Mouse (Mus musculus) limb, embryonic 14.5 days (tissue): ENCODE measurements around the gene Srebf2. TPM values are rescaled to one million over a fixed set of nuclear protein-coding genes. Genes with fewer than 3 reads are reported as not detected.

Source experiments
- ATAC-seq: fragments of 200-750 bp; cut with Nextera tagmentation; 2 replicates; pipeline ENCODE4 v1.8.0; 2017; ENCODE audit warnings: low read depth, moderate number of reproducible peaks, moderate TSS enrichment; ENCODE audit not compliant: low FRiP score
- DNase-seq: peaks from one replicate; pipeline ENCODE4 v3.0.0-alpha.2; 2015; ENCODE audit warnings: low spot score
- H3K27ac ChIP-seq: fragments of 300-500 bp; sonication (generic); replicated peaks from 2 replicates; pipeline ENCODE4 v1.5.1; 2014; ENCODE audit warnings: low read depth, mild to moderate bottlenecking, low read length, moderate library complexity, mixed read lengths
- H3K27me3 ChIP-seq: fragments of 300-500 bp; sonication (generic); 2 replicates; pipeline ENCODE4 v1.6.1; 2014; ENCODE audit warnings: low read length, mixed read lengths; ENCODE audit not compliant: control insufficient read depth, insufficient read depth
- H3K36me3 ChIP-seq: fragments of 300-500 bp; sonication (generic); 2 replicates; pipeline ENCODE4 v1.6.1; 2014; ENCODE audit warnings: mild to moderate bottlenecking, low read length, moderate library complexity, mixed read lengths; ENCODE audit not compliant: control insufficient read depth, insufficient read depth
- H3K4me1 ChIP-seq: fragments of 300-500 bp; sonication (generic); 2 replicates; pipeline ENCODE4 v1.6.1; 2014; ENCODE audit warnings: antibody characterized with exemption, low read length, mixed read lengths; ENCODE audit not compliant: control insufficient read depth, insufficient read depth
- H3K4me2 ChIP-seq: fragments of 300-500 bp; sonication (generic); replicated peaks from 2 replicates; pipeline ENCODE4 v1.6.1; 2014; ENCODE audit warnings: low read depth, mild to moderate bottlenecking, low read length, moderate library complexity; ENCODE audit not compliant: severe bottlenecking
- H3K4me3 ChIP-seq: fragments of 300-500 bp; sonication (generic); replicated peaks from 2 replicates; pipeline ENCODE4 v1.5.1; 2014; ENCODE audit warnings: low read length
- H3K9ac ChIP-seq: fragments of 300-500 bp; sonication (generic); 2 replicates; pipeline ENCODE4 v1.6.1; 2014; ENCODE audit warnings: mild to moderate bottlenecking, low read depth, low read length, moderate library complexity; ENCODE audit not compliant: severe bottlenecking
- H3K9me3 ChIP-seq: fragments of 300-500 bp; sonication (generic); 2 replicates; pipeline ENCODE4 v1.6.1; 2016; ENCODE audit warnings: low read length; ENCODE audit not compliant: control insufficient read depth
- POLR2A ChIP-seq: fragments of 200-500 bp; IDR thresholded peaks from 2 replicates; pipeline ENCODE4 v1.8.0; 2012; ENCODE audit warnings: inconsistent platforms, mild to moderate bottlenecking, moderate library complexity, borderline replicate concordance; ENCODE audit not compliant: insufficient read depth, insufficient read length; ENCODE audit errors: extremely low read depth
- WGBS: fragments of 180-500 bp; shearing (Covaris S2); extraction: QIAGEN DNeasy Blood & Tissue Kit; methylation state at CpG from one replicate; pipeline ENCODE4 v1.1.7; 2014; 5-methylcytosine and 5-hydroxymethylcytosine counted together
- polyA plus RNA-seq, 2 experiments: library from polyadenylated mRNA; depleted of rRNA in 1 of 2; stranded (reverse) in 1 of 2; unstranded in 1 of 2; fragments of >200 nt; fragmentation: Nextera tagmentation in 1 of 2; extraction: Ambion mirVana in 1 of 2; gene quantifications; 2 replicates each; pipeline versions ENCODE4 v1.2.1 to v1.2.3; 2012 to 2014

Srebf2 gene
- polyA plus RNA-seq, 2 experiments = 122 to 131 TPM

DNA sequence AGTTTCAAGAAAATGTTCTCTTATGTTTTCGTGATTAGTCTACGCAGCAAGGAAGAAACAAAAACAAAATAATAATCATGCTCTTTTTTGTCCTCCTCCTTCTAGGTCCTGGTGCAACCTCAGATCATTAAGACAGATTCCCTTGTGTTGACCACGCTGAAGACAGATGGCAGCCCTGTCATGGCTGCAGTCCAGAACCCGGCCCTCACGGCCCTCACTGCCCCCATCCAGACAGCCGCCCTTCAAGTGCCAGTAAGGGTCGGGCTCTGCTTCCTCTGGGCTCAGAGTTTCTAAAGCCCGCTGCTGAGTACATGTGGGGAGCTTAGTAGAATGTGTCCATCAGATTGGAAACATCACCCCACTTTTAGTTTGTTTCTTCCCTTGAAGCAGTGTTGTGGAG, 25.7 kb downstream of the Srebf2 start:
- no peaks in the 10 kb centered on the region for H3K9me3 ChIP-seq
- H3K4me2 ChIP-seq = no peak overlapping the region
- 85% methylated on average over 8 of the region's 8 CpGs for WGBS
- no peak overlapping the region for H3K9ac ChIP-seq
- no peaks in the 10 kb centered on the region for H3K27me3 ChIP-seq
- H3K27ac ChIP-seq = no peak overlapping the region
- H3K4me1 ChIP-seq = no peaks in the 10 kb centered on the region
- ATAC-seq (no peak), DNase-seq (no peak)
- no peak for TF ChIP-seq POLR2A
- H3K36me3 ChIP-seq = peaks cover 76% of the 10 kb centered on the region
- no peak overlapping the region for H3K4me3 ChIP-seq

DNA sequence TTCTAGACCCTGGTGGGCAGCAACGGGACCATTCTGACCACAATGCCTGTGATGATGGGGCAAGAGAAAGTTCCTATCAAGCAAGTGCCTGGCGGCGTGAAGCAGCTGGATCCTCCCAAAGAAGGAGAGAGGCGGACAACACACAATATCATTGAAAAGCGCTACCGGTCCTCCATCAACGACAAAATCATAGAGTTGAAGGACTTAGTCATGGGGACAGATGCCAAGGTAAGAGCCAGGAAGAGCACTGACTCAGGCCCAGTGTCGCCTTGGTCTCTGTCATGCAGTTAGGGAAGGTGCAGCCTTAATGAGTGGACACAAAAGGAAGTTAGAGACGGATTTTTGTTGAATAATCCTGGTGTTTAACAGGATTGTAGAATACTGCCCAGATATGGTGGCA, 28.1 kb downstream of the Srebf2 start:
- no peaks in the 10 kb centered on the region for H3K27me3 ChIP-seq
- no peaks in the 10 kb centered on the region for H3K4me1 ChIP-seq
- ATAC-seq (no peak), DNase-seq (no peak)
- TF ChIP-seq POLR2A = no peak
- H3K27ac ChIP-seq = no peak overlapping the region
- H3K9me3 ChIP-seq = no peaks in the 10 kb centered on the region
- peaks cover 96% of the 10 kb centered on the region for H3K36me3 ChIP-seq
- H3K4me2 ChIP-seq = no peak overlapping the region
- WGBS = 94% methylated on average over 9 of the region's 9 CpGs
- no peak overlapping the region for H3K4me3 ChIP-seq
- H3K9ac ChIP-seq = no peak overlapping the region

DNA sequence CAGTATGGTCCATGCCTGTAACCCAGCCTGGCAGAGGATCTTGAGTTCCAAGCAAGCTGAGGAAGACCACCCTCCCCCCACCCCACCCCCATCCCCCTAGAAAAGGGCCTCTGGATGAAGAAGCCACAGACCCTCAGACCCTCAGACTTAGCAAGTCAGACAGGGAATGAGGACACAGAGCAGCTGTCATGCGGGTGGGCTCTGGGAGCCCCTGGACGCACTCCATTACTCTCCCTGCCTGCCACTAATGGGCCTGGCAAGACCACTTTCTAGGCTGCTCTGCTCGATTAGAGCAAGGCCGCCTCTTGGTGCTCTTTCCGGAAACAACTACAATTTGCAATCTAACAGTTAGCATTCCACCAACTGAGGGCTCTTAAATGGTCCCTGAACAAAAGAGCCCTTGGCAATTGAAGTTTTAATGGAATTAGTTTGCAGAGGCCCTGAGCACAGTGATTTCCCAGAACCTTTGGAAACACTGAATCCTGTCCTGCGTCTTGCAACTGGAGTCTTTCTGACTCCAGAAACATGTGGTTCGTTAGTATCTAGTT, 30.8 kb downstream of the Srebf2 start:
- H3K4me3 ChIP-seq = no peak overlapping the region
- no peak overlapping the region for H3K4me2 ChIP-seq
- no peaks in the 10 kb centered on the region for H3K9me3 ChIP-seq
- H3K36me3 ChIP-seq = peaks cover 97% of the 10 kb centered on the region
- ATAC-seq (no peak), DNase-seq (no peak)
- H3K27ac ChIP-seq = no peak overlapping the region
- no peak overlapping the region for H3K9ac ChIP-seq
- no peaks in the 10 kb centered on the region for H3K27me3 ChIP-seq
- TF ChIP-seq POLR2A = no peak
- WGBS = 81% methylated on average over 7 of the region's 7 CpGs
- H3K4me1 ChIP-seq = no peaks in the 10 kb centered on the region

DNA sequence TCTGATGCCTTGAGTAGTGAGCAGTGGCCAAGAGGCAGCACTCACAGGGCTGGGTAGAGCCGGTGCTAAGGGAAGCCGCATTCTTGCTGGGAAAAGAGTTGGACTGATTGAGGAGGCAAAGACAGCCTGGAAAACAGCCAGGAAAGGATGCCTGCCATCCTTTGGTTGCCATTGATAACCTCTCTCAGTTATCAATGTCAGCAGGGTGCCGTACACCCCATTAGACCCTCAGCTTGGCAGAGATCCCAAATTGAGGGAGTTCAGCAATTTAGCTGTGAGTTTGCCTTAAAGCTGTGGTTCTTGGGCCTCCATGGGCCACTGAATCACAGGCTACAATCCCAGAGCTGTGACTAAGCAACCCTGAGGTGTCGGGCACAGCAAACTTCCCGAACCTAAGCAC, 34.1 kb downstream of the Srebf2 start:
- no peak overlapping the region for H3K27ac ChIP-seq
- no peaks in the 10 kb centered on the region for H3K4me1 ChIP-seq
- ATAC-seq (no peak), DNase-seq (no peak)
- no peaks in the 10 kb centered on the region for H3K9me3 ChIP-seq
- H3K4me2 ChIP-seq = no peak overlapping the region
- H3K9ac ChIP-seq = no peak overlapping the region
- no peak overlapping the region for H3K4me3 ChIP-seq
- peaks cover 100% of the 10 kb centered on the region for H3K36me3 ChIP-seq
- 91% methylated on average over 5 of the region's 5 CpGs for WGBS
- H3K27me3 ChIP-seq = no peaks in the 10 kb centered on the region
- no peak for TF ChIP-seq POLR2A

DNA sequence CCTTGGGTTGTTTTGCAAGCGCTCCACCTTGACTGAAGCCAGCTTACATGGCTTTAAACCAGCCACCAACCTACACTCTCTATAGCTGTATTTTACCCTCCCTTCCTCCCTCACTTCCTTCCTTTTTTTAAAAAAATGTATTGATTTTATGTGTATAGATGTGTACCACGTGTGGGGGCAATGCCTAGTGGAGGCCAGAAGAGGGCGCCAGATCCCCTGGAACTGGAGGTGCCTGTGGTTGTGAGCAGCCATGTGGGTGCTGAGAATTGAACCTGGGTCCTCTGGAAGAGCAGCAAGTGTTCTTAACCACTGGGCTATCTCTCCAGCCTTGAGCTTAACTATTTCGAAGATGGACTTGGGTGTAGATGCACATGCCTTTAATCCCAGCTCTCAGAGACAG, 35.3 kb downstream of the Srebf2 start:
- Histone ChIP-seq H3K9me3 (no peaks in the 10 kb centered on the region), H3K9ac (no peak overlapping the region), H3K4me1 (no peaks in the 10 kb centered on the region), H3K27ac (no peak overlapping the region), H3K4me3 (no peak overlapping the region), H3K36me3 (peaks cover 100% of the 10 kb centered on the region), H3K4me2 (no peak overlapping the region), H3K27me3 (no peaks in the 10 kb centered on the region)
- ATAC-seq = no peak
- no peak for DNase-seq
- no peak for TF ChIP-seq POLR2A
- 95% methylated on average over 4 of the region's 4 CpGs for WGBS

DNA sequence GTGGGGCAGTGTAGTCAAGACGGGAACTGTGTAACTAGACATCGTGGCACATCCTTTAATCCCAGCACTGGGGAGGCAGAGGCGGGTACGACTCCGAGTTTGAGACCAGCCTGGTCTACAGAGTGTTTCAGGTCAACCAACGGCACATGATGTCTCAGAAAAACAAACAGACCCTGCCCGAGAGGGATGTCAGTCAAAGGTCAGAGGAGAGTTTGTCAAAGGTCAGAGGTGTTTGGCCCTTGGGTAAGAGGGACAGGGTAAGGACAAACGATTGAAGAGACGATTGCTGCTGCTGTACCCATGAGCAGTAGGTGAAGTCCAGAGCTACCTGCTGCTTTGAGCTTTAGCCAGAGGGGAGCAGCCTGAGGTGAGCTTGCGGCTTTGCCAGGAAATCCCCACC, 36.6 kb downstream of the Srebf2 start:
- Histone ChIP-seq H3K4me3 (no peak overlapping the region), H3K27ac (no peak overlapping the region), H3K4me2 (no peak overlapping the region), H3K36me3 (peaks cover 100% of the 10 kb centered on the region), H3K4me1 (no peaks in the 10 kb centered on the region), H3K9ac (no peak overlapping the region), H3K27me3 (no peaks in the 10 kb centered on the region), H3K9me3 (no peaks in the 10 kb centered on the region)
- no peak for ATAC-seq
- 82% methylated on average over 10 of the region's 10 CpGs for WGBS
- TF ChIP-seq POLR2A = no peak
- DNase-seq = no peak
